Mouse (Mus musculus) frontal cortex, postnatal 36 days (tissue): ENCODE measurements around the gene Nif3l1.
A peak's percentile ranks its signal among the peaks of the same experiment; 100 is the strongest.

ENCODE experiments used
- DNase-seq, 2 experiments: peaks; one replicate each; pipeline ENCODE4 v3.0.0; 2022; ENCODE audit warnings: low spot score in 2 of 2

Nif3l1 gene

DNA sequence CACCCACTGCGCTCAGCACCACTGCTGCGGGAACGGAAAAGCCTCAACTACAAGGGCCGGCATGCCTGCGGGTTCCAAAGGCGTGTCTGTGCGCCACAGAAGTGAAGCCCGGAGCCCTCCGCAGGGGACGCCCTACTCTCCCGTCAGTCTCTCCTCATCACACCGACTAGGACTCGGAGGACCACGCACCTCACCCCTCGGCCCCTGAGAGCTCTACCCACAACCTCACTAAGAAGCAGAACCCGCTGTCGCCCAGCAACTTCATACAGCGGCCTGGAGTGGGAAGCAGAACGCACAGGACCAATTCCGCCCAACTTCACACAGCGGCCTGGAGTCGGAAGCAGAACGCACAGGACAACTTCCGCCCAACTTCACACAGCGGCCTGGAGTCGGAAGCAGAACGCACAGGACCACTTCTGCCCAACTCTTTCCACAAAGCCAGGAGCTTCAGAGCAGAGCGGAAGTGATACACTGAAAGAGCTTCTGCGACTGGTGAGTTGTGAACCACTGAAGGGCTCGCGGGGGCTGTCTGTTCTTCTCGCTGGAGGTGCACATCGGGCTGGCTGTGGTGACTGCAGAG lies at the start of gene Nif3l1, which contains the start of gene Ppil3:
Gene Nif3l1, plus strand, starts transcription at position 9 of the 580 bp plus-strand sequence.
Gene Ppil3, minus strand, starts transcription at position 344 of the 580 bp plus-strand sequence.
- DNase-seq: peak; percentile 87 to 95

GRCm38 (mm10) chr1:58395341-58395740 lies 49.6 kb upstream of the Nif3l1 start:
- DNase-seq: no peak

DNA sequence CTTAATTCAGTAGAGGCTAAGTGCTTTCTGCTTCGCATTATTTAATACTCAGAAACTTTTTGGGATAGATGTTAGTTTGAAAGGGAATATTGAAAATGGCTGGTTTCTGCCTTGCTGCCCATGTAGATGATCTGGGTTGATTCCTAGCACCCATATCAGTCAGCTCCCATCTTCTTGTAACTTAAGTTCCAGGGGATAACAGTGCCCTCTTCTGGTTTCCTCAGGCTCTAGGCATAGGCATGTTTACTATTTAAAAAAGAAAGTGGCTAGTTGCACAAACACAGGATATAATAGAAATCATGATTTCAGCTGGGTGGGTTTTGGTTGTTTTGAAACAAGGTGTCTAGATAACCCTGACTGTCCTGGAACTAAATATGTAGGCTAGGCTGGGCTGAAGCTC lies 48.8 kb upstream of the Nif3l1 start:
- no peak for DNase-seq

DNA sequence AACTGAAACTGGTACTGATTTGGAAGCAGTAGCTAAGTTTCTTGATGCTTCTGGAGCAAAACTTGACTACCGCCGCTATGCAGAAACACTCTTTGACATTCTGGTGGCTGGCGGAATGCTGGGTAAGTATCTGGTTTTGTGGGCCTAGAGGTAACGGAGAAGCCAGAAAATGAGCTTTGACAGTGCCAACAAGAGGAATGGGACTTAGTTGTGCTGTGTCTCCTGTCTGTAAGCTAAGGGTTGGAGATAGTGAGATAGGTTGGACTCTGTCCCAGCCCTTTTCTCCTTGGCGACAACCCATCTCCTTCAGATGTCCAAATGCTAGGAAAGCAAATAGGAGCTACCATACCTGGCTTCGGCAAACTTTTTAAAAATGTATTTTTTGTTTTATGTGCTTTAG lies 47.2 kb upstream of the Nif3l1 start:
- no peak for DNase-seq

DNA sequence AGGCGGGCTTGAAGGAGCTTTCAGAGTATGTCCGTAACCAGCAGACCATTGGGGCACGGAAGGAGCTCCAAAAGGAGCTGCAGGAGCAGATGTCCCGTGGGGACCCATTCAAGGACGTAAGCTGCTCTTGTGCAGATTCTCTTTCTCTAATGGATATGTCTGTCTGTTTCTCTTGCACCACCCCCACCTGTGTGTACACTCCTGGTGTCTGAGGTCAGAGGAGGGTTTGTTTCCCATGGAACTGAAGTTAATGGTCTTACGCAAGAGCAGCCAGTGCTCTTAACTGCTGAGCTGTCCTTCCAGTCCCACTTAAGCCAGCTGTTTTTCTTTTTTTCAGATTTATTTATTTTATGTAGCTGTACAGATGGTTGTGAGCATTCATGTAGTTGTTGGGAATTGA lies 43.6 kb upstream of the Nif3l1 start:
- DNase-seq: no peak

DNA sequence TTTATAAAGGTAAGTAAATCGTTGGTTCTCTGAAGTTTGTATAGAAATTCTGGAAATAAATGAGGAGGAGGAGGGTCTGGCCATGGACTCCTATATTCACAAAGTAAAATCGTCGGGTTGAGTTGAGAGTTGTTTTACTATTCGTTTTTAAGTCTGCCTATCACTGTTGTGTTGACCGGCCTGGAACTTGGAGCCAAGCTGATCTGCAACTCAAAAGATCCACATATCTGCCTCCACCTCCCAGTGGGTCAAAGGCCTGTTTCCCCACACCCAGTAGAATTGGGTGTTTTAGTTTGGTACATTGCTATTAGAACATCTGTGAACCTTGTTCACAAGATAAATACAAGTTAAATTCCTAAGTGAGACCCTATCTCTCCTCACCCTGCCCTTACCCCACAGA lies 41.2 kb upstream of the Nif3l1 start:
- no peak for DNase-seq

DNA sequence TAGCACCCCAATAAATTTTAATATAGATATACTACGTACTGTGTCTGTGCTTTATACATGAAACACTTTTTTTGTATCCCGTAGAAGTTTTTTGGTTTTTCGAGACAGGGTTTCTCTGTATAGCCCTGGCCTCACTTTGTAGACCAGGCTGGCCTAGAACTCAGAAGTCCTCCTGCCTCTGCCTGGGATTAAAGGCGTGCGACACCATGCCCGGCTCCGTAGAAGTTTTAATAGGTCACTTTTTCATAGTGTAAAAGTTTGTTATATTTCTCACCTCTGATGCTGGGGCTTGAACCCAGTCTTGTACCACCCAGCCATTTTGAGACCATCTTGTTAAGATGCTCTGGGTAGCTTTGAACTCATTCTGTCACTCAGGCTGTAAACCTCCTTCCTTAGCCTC lies 37.6 kb upstream of the Nif3l1 start:
- no peak for DNase-seq

GRCm38 (mm10) chr1:58408141-58408540 lies 36.8 kb upstream of the Nif3l1 start:
- DNase-seq: no peak

- DNase-seq: no peak
Measured at GRCm38 (mm10) chr1:58409553-58410197, 35.3 kb upstream of the Nif3l1 start.

DNA sequence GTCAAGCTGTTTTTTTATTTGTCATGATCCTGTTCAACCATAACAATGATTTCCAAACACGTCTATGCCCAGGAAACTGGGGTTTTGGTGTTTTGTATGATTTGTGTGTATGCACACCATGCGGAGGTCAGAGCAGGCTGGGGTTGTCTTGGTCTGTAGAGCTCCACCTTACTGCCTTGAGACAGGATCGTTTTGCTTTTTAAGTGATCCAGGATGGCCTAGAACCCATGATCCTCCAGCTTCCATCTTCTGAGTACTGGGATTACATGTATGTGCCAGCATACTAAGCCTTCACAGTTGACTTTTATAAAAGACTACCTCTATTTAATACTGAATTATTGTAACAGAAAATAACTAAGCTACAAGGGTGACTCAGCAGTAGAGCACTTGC lies 34.8 kb upstream of the Nif3l1 start:
- no peak for DNase-seq

DNA sequence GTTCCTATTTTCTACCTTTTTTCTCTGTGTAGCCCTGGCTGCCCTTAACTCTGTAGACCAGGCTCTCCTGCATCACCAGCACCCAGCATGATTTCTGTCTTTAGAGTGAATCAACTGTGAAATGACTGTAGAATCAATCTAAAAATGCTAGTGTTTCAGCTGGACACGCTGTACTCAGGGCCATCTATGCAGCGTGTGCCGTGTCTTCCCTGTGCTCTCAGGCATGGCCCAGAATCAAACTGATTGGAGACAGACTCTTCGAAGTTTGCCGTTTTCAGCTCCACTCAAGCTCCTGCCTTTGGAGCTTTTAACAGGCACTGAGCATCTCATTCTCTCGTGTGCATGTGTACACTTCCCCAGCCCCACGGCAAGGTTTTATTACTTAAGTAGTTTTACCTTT lies 34.2 kb upstream of the Nif3l1 start:
- no peak for DNase-seq

GRCm38 (mm10) chr1:58415442-58415841 lies 29.5 kb upstream of the Nif3l1 start:
- DNase-seq: no peak

- no peak for DNase-seq
Measured at GRCm38 (mm10) chr1:58416048-58416447, 28.9 kb upstream of the Nif3l1 start.

DNA sequence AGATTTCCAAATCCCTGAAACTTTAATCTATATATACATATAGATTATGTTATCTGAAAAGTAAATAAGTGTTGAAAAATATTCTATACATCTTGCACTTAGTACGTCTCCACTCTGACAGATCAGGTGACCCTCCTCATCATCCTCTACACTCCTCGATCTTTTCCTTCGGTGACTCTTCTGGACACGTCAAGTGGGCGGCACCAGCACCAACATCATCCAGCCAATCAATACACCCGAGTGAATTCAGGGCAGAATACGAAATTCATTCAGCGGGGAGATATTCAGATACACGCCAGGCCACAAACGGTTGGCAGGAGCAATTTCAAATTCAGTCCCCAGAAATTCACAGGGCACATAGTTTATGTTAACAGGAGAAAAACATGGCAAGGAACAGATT lies 24.9 kb upstream of the Nif3l1 start:
- DNase-seq: no peak

- DNase-seq: no peak
Measured at GRCm38 (mm10) chr1:58420961-58421360, 24.0 kb upstream of the Nif3l1 start.

DNA sequence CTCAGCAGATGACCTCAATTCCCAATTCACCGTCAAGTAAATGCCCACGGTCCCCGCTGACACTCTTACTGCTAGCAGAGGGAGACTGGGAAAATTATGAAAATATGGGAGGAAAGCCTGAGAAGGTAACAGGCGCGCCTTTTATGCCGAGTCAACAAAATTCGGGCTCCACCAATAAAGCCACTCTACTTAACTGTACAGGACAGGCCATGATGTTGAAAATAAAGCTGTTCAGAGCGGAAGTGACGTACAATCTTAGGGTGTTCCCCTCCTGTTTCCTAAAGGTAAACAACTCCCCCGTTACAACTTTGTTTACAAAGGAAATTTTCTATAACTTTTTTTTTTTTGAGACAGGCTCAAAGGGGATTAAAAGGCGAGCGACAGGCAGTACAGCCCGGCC lies 22.1 kb upstream of the Nif3l1 start:
- DNase-seq: no peak

GRCm38 (mm10) chr1:58423371-58424248 lies 21.3 kb upstream of the Nif3l1 start, which contains the start of gene Clk1:
Clk1 (minus strand) TSS chr1:58424066.
- DNase-seq: peak; percentile 96 to 97

DNA sequence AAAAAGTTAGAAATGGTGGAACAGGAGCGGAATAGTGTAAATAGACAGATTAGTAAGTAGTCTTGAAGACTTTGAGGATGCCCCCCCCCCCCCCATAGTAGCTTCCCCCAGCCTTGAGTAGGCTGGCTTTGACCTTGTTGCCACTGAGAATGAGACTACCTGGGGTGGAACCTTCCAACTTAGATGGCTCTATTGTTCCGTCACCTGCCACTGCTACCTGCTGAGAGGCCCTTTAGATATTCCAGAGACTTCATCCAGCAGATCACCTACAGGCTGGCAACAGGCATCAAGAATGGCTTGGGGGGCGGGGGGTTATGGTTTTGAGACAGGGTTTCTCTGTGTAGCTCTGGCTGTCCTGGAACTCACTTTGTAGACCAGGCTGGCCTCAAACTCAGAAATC lies 20.4 kb upstream of the Nif3l1 start:
- no peak for DNase-seq

DNA sequence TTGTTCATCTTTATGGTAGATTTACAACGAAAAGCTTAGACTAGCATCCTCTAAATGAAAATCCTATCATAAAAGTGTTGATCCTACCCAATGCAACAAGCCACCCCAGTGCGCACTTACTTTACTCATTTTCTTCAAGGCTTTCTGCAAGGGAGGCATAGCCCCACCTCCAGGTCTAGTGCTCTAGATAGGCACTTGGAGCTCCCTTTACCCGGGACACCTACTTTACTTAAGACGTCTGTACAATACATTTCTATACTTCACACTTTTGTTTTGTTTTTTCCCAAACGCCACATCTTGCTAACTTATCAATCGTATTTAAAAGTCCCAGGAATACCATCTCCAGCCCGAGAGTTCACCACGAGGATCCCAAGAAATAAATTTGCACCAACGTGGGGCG lies 260 bp upstream of the Nif3l1 start:
- DNase-seq: no peak

GRCm38 (mm10) chr1:58445861-58446260 lies 910 bp downstream of the Nif3l1 start:
- no peak for DNase-seq

DNA sequence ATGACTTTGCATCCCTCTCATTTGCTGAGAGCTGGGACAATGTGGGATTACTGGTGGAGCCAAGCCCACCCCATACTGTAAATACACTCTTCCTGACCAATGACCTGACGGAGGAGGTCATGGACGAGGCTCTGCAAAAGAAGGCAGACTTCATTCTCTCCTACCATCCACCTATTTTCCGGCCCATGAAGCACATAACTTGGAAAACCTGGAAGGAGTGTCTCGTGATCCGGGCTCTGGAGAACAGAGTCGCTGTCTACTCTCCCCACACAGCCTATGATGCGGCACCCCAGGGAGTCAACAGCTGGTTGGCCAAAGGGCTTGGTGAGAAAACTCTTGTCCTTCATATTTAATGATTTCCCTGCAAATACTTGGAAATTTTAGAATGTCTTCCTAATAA lies 2.8 kb downstream of the Nif3l1 start:
- no peak for DNase-seq

GRCm38 (mm10) chr1:58448396-58448795 lies 3.4 kb downstream of the Nif3l1 start:
- DNase-seq: no peak

DNA sequence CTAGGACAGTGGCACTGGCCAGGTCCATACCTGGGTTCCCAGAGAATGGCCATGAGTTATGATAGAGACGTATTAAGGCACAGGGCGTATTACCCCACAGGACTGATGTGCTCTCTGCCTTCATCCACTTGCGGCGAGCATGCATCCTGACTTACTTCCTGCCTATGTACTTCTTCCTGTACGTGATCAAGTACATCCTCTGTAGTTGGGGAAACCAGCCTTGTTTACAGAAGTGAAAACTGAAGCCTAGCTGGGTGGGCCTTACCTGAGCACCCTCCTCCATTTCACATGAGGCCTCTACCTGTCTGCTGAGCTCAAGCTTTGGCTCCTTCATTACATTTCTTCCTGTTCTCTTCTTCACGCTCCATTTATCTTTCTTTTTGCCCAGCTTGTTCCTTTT lies 9.4 kb downstream of the Nif3l1 start:
- DNase-seq: no peak
